Mouse (Mus musculus) liver, embryonic 16.5 days (tissue): ENCODE results near the gene Mapk3. TPM values are rescaled to one million over a fixed set of nuclear protein-coding genes. Genes with fewer than 3 reads are reported as not detected.

Source experiments
- ATAC-seq: fragments of 200-750 bp; cut with Nextera tagmentation; 2 replicates; pipeline ENCODE4 v1.8.0; 2017; ENCODE audit warnings: low read depth, mild to moderate bottlenecking, moderate number of reproducible peaks, moderate library complexity
- H3K27ac ChIP-seq: fragments of 300-500 bp; sonication (generic); 2 replicates; pipeline ENCODE4 v1.5.1; 2014; ENCODE audit warnings: mild to moderate bottlenecking, low read length
- H3K27me3 ChIP-seq: fragments of 300-500 bp; sonication (generic); 2 replicates; pipeline ENCODE4 v1.6.1; 2014; ENCODE audit warnings: low read depth, low read length, mixed read lengths; ENCODE audit not compliant: control insufficient read depth, insufficient read depth
- H3K36me3 ChIP-seq: fragments of 300-500 bp; sonication (generic); 2 replicates; pipeline ENCODE4 v1.6.1; 2014; ENCODE audit warnings: mild to moderate bottlenecking; ENCODE audit not compliant: control insufficient read depth, insufficient read depth
- H3K4me1 ChIP-seq: fragments of 300-500 bp; sonication (generic); 2 replicates; pipeline ENCODE4 v1.6.1; 2014; ENCODE audit warnings: low read depth, low read length, mixed read lengths; ENCODE audit not compliant: control insufficient read depth
- H3K4me2 ChIP-seq: fragments of 300-500 bp; sonication (generic); 2 replicates; pipeline ENCODE4 v1.6.1; 2014; ENCODE audit warnings: low read depth, low read length, mixed read lengths
- H3K4me3 ChIP-seq: fragments of 300-500 bp; sonication (generic); 2 replicates; pipeline ENCODE4 v1.5.1; 2014; ENCODE audit warnings: low read depth, mild to moderate bottlenecking, low read length
- H3K9ac ChIP-seq: fragments of 300-500 bp; sonication (generic); 2 replicates; pipeline ENCODE4 v1.6.1; 2014; ENCODE audit warnings: low read depth, low read length
- H3K9me3 ChIP-seq: fragments of 300-500 bp; sonication (generic); replicated peaks from 2 replicates; pipeline ENCODE4 v1.6.1; 2016; ENCODE audit warnings: low read length; ENCODE audit not compliant: control insufficient read depth
- WGBS: fragments of 180-500 bp; shearing (Covaris S2); extraction: QIAGEN DNeasy Blood & Tissue Kit; methylation state at CpG from one replicate; pipeline ENCODE4 v1.1.7; 2014; ENCODE audit not compliant: insufficient replicate concordance; 5-methylcytosine and 5-hydroxymethylcytosine counted together
- polyA plus RNA-seq: library from polyadenylated mRNA; unstranded; fragments of >200 nt; fragmentation: Nextera tagmentation; extraction: Ambion mirVana; gene quantifications from 2 replicates; pipeline ENCODE4 v1.2.1, GENCODE M21; 2015

The Mapk3 gene
- polyA plus RNA-seq, 1 experiment from 2014 or later: 22.3 TPM

- Histone ChIP-seq H3K9ac (no peak overlapping the region), H3K9me3 (no peaks in the 10 kb centered on the region), H3K4me2 (no peak overlapping the region), H3K4me1 (peaks cover 42% of the 10 kb centered on the region), H3K27me3 (no peaks in the 10 kb centered on the region), H3K4me3 (no peak overlapping the region), H3K27ac (no peak overlapping the region), H3K36me3 (0 out of 2 replicates have a peak, but pooled peaks cover 4% of the 10 kb centered on the region)
- no peak for ATAC-seq
- 54% methylated on average over 17 of the region's 17 CpGs for WGBS
Measured at GRCm38 (mm10) chr7:126762471-126763008, 3.1 kb downstream of the Mapk3 start.

GRCm38 (mm10) chr7:126765540-126765939 is 6.1 kb downstream of the Mapk3 start:
- no peaks in the 10 kb centered on the region for H3K9me3 ChIP-seq
- no peaks in the 10 kb centered on the region for H3K27me3 ChIP-seq
- 0 out of 2 replicates have a peak, but pooled peaks have one; percentile 11 for ATAC-seq
- peaks cover 30% of the 10 kb centered on the region for H3K4me1 ChIP-seq
- WGBS: 60% methylated on average over 9 of the region's 9 CpGs
- no peak overlapping the region for H3K9ac ChIP-seq
- H3K4me3 ChIP-seq: no peak overlapping the region
- no peak overlapping the region for H3K4me2 ChIP-seq
- no peak overlapping the region for H3K27ac ChIP-seq
- peaks cover 8% of the 10 kb centered on the region; the same call in 1 of the 2 replicates for H3K36me3 ChIP-seq

- H3K4me1 ChIP-seq: peaks cover 24% of the 10 kb centered on the region
- H3K9ac ChIP-seq: no peak within 1 kb of the TSS
- ATAC-seq: 0 out of 2 replicates have a peak, but pooled peaks have one; percentile 28
- no peak within 1 kb of the TSS for H3K4me2 ChIP-seq
- H3K4me3 ChIP-seq: no peak within 1 kb of the TSS
- no peaks in the 10 kb centered on the region for H3K27me3 ChIP-seq
- 78% methylated on average over 16 of the region's 16 CpGs for WGBS
- H3K9me3 ChIP-seq: no peaks in the 10 kb centered on the region
- H3K27ac ChIP-seq: no peak within 1 kb of the TSS
- H3K36me3 ChIP-seq: peaks cover 8% of the 10 kb centered on the region; the same call in 1 of the 2 replicates
Measured at GRCm38 (mm10) chr7:126766201-126766600, 6.8 kb downstream of the Mapk3 start, which contains the start of gene Gdpd3. Gene Gdpd3, plus strand, starts transcription at chr7:126766334.

GRCm38 (mm10) chr7:126767001-126767400 is 7.6 kb downstream of the Mapk3 start:
- H3K36me3 ChIP-seq: peaks cover 8% of the 10 kb centered on the region; the same call in 1 of the 2 replicates

GRCm38 (mm10) chr7:126770784-126771183 is 11.4 kb downstream of the Mapk3 start:
- Histone ChIP-seq H3K4me2 (no peak overlapping the region), H3K9me3 (no peaks in the 10 kb centered on the region), H3K27me3 (no peaks in the 10 kb centered on the region), H3K36me3 (peaks cover 3% of the 10 kb centered on the region; the same call in 1 of the 2 replicates), H3K4me1 (peaks cover 18% of the 10 kb centered on the region), H3K9ac (no peak overlapping the region), H3K27ac (no peak overlapping the region), H3K4me3 (no peak overlapping the region)
- WGBS: 57% methylated on average over 12 of the region's 12 CpGs
- ATAC-seq: no peak

More at GRCm38 (mm10) chr7:126767001-126767400, 7.6 kb downstream of the Mapk3 start:
- no peak for ATAC-seq
- Histone ChIP-seq H3K9me3 (no peaks in the 10 kb centered on the region), H3K9ac (no peak overlapping the region), H3K27me3 (no peaks in the 10 kb centered on the region), H3K4me3 (no peak overlapping the region), H3K4me2 (no peak overlapping the region), H3K27ac (no peak overlapping the region), H3K4me1 (peaks cover 16% of the 10 kb centered on the region)
- WGBS: 82% methylated on average over 8 of the region's 8 CpGs

GRCm38 (mm10) chr7:126773351-126773750 is 13.9 kb downstream of the Mapk3 start:
- WGBS: 67% methylated on average over 2 of the region's 2 CpGs

GRCm38 (mm10) chr7:126774463-126774862 is 15.1 kb downstream of the Mapk3 start:
- no peaks in the 10 kb centered on the region for H3K9me3 ChIP-seq
- no peaks in the 10 kb centered on the region for H3K27me3 ChIP-seq
- H3K4me3 ChIP-seq: no peak overlapping the region
- no peak overlapping the region for H3K4me2 ChIP-seq
- 0 out of 2 replicates have a peak overlapping the region, but pooled peaks have one; percentile 22 for H3K27ac ChIP-seq
- H3K4me1 ChIP-seq: peaks cover 29% of the 10 kb centered on the region
- H3K9ac ChIP-seq: 0 out of 2 replicates have a peak overlapping the region, but pooled peaks have one; percentile 5
- 30% methylated on average over 2 of the region's 2 CpGs for WGBS
- no peak for ATAC-seq
- peaks cover 11% of the 10 kb centered on the region for H3K36me3 ChIP-seq

More at GRCm38 (mm10) chr7:126773351-126773750, 13.9 kb downstream of the Mapk3 start:
- Histone ChIP-seq H3K27me3 (no peaks in the 10 kb centered on the region), H3K4me3 (no peak overlapping the region), H3K4me2 (no peak overlapping the region), H3K36me3 (peaks cover 7% of the 10 kb centered on the region), H3K9me3 (no peaks in the 10 kb centered on the region), H3K27ac (no peak overlapping the region), H3K4me1 (peaks cover 29% of the 10 kb centered on the region), H3K9ac (no peak overlapping the region)
- no peak for ATAC-seq

GRCm38 (mm10) chr7:126775185-126775977 is 16.0 kb downstream of the Mapk3 start:
- peaks cover 38% of the 10 kb centered on the region for H3K4me1 ChIP-seq
- H3K9ac ChIP-seq: no peak overlapping the region
- H3K36me3 ChIP-seq: peaks cover 10% of the 10 kb centered on the region
- H3K9me3 ChIP-seq: no peaks in the 10 kb centered on the region
- WGBS: 73% methylated on average over 10 of the region's 10 CpGs
- H3K4me2 ChIP-seq: no peak overlapping the region
- H3K4me3 ChIP-seq: no peak overlapping the region
- ATAC-seq: no peak
- no peaks in the 10 kb centered on the region for H3K27me3 ChIP-seq
- H3K27ac ChIP-seq: no peak overlapping the region

GRCm38 (mm10) chr7:126775978-126776234 is 16.5 kb downstream of the Mapk3 start:
- Histone ChIP-seq H3K4me3 (no peak overlapping the region; the same call in 1 of the 2 replicates), H3K36me3 (peaks cover 10% of the 10 kb centered on the region), H3K9me3 (no peaks in the 10 kb centered on the region), H3K27ac (peak overlapping the region; percentile 80), H3K4me1 (peaks cover 42% of the 10 kb centered on the region), H3K9ac (no peak overlapping the region), H3K4me2 (peak overlapping the region; percentile 84), H3K27me3 (no peaks in the 10 kb centered on the region)
- 73% methylated on average over 3 of the region's 3 CpGs for WGBS
- ATAC-seq: no peak
